Mouse (Mus musculus) adrenal gland (tissue): ENCODE measurements at regions not wholly inside any gene's neighbourhood (a gene's known extent, or its start where the extent isn't known, plus 50 kb on each side); places are given as distances from the start of the nearest gene placed in this dataset.

Experiments
- intact Hi-C: fragments of 180-260 bp; cut with DNase I; formaldehyde crosslinking; loops from one replicate; pipeline ENCODE4 v1.15.1; 2025

- intact Hi-C loops: no loop called here
Measured at GRCm38 (mm10) chr13:99592596-99593242, 76.4 kb upstream of the Map1b start.

- intact Hi-C loops: no loop called here
Measured at GRCm38 (mm10) chr13:99588646-99589045, 72.3 kb upstream of the Map1b start.

- intact Hi-C loops: no loop called here
Measured at GRCm38 (mm10) chr13:99583841-99584240, 67.5 kb upstream of the Map1b start.

- intact Hi-C loops: no loop called here
Measured at GRCm38 (mm10) chr13:99580296-99580695, 64.0 kb upstream of the Map1b start.

GRCm38 (mm10) chr13:99579596-99580175 lies 63.3 kb upstream of the Map1b start:
- intact Hi-C loops: no loop called here

GRCm38 (mm10) chr13:99577686-99578085 lies 61.3 kb upstream of the Map1b start:
- intact Hi-C loops: no loop called here

- intact Hi-C loops: no loop called here
Measured at GRCm38 (mm10) chr13:99573021-99573420, 56.7 kb upstream of the Map1b start.

- intact Hi-C loops: no loop called here
Measured at GRCm38 (mm10) chr13:99572381-99572780, 56.0 kb upstream of the Map1b start.
